Mouse (Mus musculus) T-cell, adult 2 months (primary cell): Measurements from ENCODE around the gene Eif4g1.

Experiments used
- DNase-seq: peaks from one replicate; pipeline ENCODE4 v3.0.0; 2022; ENCODE audit warnings: low spot score

The Eif4g1 gene

GRCm38 (mm10) chr16:20672965-20673705 lies 5.0 kb downstream of the Eif4g1 start:
- peak; percentile 54 for DNase-seq

GRCm38 (mm10) chr16:20673706-20674303 lies 5.7 kb downstream of the Eif4g1 start:
- DNase-seq: peak; percentile 36

- no peak for DNase-seq
These were observed 7.1 kb downstream of the Eif4g1 start for GRCm38 (mm10) chr16:20675213-20675612.

- DNase-seq: no peak
These were observed 8.6 kb downstream of the Eif4g1 start for GRCm38 (mm10) chr16:20676702-20677101.

- no peak for DNase-seq
These were observed 9.3 kb downstream of the Eif4g1 start for GRCm38 (mm10) chr16:20677380-20677779.

GRCm38 (mm10) chr16:20677974-20678675 lies 10.0 kb downstream of the Eif4g1 start:
- DNase-seq: no peak

- no peak for DNase-seq
These were observed 22.7 kb downstream of the Eif4g1 start for GRCm38 (mm10) chr16:20690774-20691173.

GRCm38 (mm10) chr16:20691617-20692016 lies 23.5 kb downstream of the Eif4g1 start:
- no peak for DNase-seq

- DNase-seq: no peak
These were observed 24.3 kb downstream of the Eif4g1 start for GRCm38 (mm10) chr16:20692241-20692965.

- peak; percentile 70 for DNase-seq
These were observed 25.1 kb downstream of the Eif4g1 start, which contains the start of gene Fam131a for GRCm38 (mm10) chr16:20693111-20693701. Gene Fam131a, plus strand, starts transcription at chr16:20693241.

- no peak for DNase-seq
These were observed 26.7 kb downstream of the Eif4g1 start for GRCm38 (mm10) chr16:20694781-20695180.

- peak; percentile 17 for DNase-seq
These were observed 27.7 kb downstream of the Eif4g1 start for GRCm38 (mm10) chr16:20695622-20696323.

- no peak for DNase-seq
These were observed 31.2 kb downstream of the Eif4g1 start for GRCm38 (mm10) chr16:20699266-20699665.

GRCm38 (mm10) chr16:20700036-20700435 lies 31.9 kb downstream of the Eif4g1 start:
- no peak for DNase-seq

GRCm38 (mm10) chr16:20701316-20701715 lies 33.2 kb downstream of the Eif4g1 start:
- DNase-seq: no peak

- DNase-seq: no peak
These were observed 33.8 kb downstream of the Eif4g1 start for GRCm38 (mm10) chr16:20701729-20702521.

- no peak for DNase-seq
These were observed 34.4 kb downstream of the Eif4g1 start for GRCm38 (mm10) chr16:20702522-20702893.

- no peak for DNase-seq
These were observed 35.0 kb downstream of the Eif4g1 start for GRCm38 (mm10) chr16:20703071-20703470.

GRCm38 (mm10) chr16:20703699-20704400 lies 35.7 kb downstream of the Eif4g1 start:
- no peak for DNase-seq

GRCm38 (mm10) chr16:20705786-20706185 lies 37.7 kb downstream of the Eif4g1 start:
- DNase-seq: no peak
